Mouse (Mus musculus) bone marrow macrophage, adult 2 months (primary cell): ENCODE data around the gene Coa7.

Experiments used
- CTCF ChIP-seq: IDR thresholded peaks from 2 replicates; pipeline ENCODE4 v1.5.1; 2012; ENCODE audit warnings: low read depth, mild to moderate bottlenecking, low read length, moderate library complexity
- POLR2A ChIP-seq: IDR thresholded peaks from 2 replicates; pipeline ENCODE4 v1.6.1; 2012; ENCODE audit warnings: mild to moderate bottlenecking, low read depth, low read length, borderline replicate concordance

GRCm38 (mm10) chr4:108335413-108335812, 7.5 kb downstream of the Coa7 start:
- no peak for TF ChIP-seq POLR2A
- no peak for TF ChIP-seq CTCF
